Mouse (Mus musculus) embryonic facial prominence, embryonic 10.5 days (tissue): ENCODE data around the gene Npw. TPM values are rescaled to one million over a fixed set of nuclear protein-coding genes. Genes with fewer than 3 reads are reported as not detected.

Experiments used
- DNase-seq: peaks from one replicate; pipeline ENCODE4 v3.0.0-alpha.2; 2017; ENCODE audit warnings: low spot score
- H3K27ac ChIP-seq: fragments of 300-500 bp; sonication (generic); replicated peaks from 2 replicates; pipeline ENCODE4 v1.5.1; 2016; ENCODE audit warnings: mild to moderate bottlenecking
- H3K27me3 ChIP-seq: fragments of 300-500 bp; sonication (generic); replicated peaks from 2 replicates; pipeline ENCODE4 v1.6.1; 2016; ENCODE audit warnings: low read depth, mild to moderate bottlenecking; ENCODE audit not compliant: poor library complexity, severe bottlenecking
- H3K36me3 ChIP-seq: fragments of 300-500 bp; sonication (generic); replicated peaks from 2 replicates; pipeline ENCODE4 v1.6.1; 2016; ENCODE audit warnings: mild to moderate bottlenecking, moderate library complexity
- H3K4me1 ChIP-seq: fragments of 300-500 bp; sonication (generic); 2 replicates; pipeline ENCODE4 v1.6.1; 2016
- H3K4me3 ChIP-seq: fragments of 300-500 bp; sonication (generic); 2 replicates; pipeline ENCODE4 v1.5.1; 2016; ENCODE audit warnings: mild to moderate bottlenecking, moderate library complexity
- H3K9me3 ChIP-seq: fragments of 300-500 bp; sonication (generic); 2 replicates; pipeline ENCODE4 v1.6.1; 2016; ENCODE audit warnings: mild to moderate bottlenecking
- WGBS: fragments of 180-500 bp; shearing (Covaris S2); methylation state at CpG from one replicate; pipeline ENCODE4 v1.1.7; 2016; 5-methylcytosine and 5-hydroxymethylcytosine counted together
- polyA plus RNA-seq: library from polyadenylated mRNA; unstranded; fragments of >200 nt; fragmentation: Nextera tagmentation; extraction: Ambion mirVana; gene quantifications from 2 replicates; pipeline ENCODE4 v1.2.1, GENCODE M21; 2016

Gene Npw
- polyA plus RNA-seq, 1 experiment from 2014 or later: not detected

DNA sequence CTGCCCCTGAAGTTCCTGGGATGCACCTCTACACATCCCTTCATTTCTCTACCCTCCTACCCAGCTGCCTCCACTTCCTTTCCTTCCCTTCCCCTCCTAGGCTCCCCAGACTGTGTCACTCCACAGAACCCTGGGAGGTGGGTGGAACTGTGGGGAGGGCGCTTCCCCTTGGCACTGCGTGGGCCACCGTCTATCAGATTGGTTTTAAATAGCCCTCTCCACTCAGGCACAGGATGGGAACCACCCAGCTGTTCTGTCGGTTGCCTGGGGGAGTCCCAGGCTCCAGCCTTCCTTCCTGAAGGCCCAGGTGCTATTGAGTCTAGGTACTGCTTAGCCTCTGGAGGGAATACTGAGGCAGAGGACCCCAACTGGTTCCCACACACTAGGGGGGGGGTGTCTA lies 23.2 kb downstream of the Npw start:
- DNase-seq: no peak
- no peak overlapping the region for H3K27ac ChIP-seq
- peaks cover 52% of the 10 kb centered on the region for H3K4me1 ChIP-seq
- H3K36me3 ChIP-seq: peaks cover 29% of the 10 kb centered on the region
- H3K4me3 ChIP-seq: peak overlapping the region; percentile 16; the same call in 1 of the 2 replicates
- H3K9me3 ChIP-seq: no peaks in the 10 kb centered on the region
- no peaks in the 10 kb centered on the region for H3K27me3 ChIP-seq
- WGBS: 82% methylated on average over 4 of the region's 4 CpGs

DNA sequence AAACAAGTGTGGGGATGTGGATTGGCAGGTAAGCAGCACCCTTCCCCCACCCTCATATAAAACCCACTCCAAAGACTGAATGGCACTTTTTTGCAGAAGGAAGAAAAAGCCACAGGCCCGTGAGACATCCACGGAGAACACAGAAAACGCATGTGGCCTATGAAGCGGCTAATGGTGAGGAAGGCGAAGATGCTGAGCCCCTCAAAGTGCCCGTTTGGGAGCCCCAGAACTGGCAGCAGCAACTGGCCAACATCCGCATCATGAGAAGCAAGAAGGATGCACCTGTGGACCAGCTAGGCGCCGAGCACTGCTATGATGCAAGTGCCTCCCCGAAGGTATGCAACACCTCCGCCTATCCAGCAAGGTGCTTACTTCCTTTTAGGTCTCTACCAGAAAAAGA lies 24.4 kb downstream of the Npw start:
- Histone ChIP-seq H3K4me1 (peaks cover 41% of the 10 kb centered on the region), H3K36me3 (peaks cover 29% of the 10 kb centered on the region), H3K27me3 (no peaks in the 10 kb centered on the region), H3K4me3 (peak overlapping the region; percentile 14; the same call in 1 of the 2 replicates), H3K9me3 (no peaks in the 10 kb centered on the region), H3K27ac (no peak overlapping the region)
- 97% methylated on average over 11 of the region's 11 CpGs for WGBS
- no peak for DNase-seq

DNA sequence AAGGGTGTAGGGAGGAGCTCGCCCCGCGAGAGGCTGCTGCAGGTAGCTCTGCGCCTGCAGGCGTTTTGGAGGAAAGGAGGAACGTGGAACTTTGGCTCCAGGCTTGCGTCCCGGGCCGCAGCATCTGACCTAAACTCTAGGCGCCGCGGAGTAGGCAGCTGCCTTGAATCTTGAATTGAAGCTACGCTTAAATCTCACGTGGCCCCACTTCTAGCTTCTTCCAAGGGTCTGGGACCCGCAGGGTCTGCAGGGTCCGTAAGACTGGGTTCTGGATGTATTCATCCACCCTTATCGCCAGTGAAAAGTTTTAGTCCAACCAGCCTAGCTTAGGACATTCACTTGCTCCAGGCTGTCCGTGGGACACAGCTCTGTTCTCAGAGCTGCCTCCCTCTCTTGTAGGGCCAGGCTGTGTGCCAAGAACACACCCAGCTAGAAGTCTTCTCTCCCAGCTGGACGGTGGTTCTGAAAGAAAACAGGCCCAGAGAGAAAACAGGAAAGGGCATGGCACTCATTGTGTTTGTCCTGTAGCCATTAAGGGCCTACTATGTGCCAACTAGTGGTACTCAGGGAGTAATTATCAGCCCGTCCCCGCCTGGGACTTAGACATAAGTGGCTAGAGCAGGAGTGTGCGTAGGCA lies 25.3 kb downstream of the Npw start:
- no peaks in the 10 kb centered on the region for H3K9me3 ChIP-seq
- H3K4me3 ChIP-seq: peak overlapping the region; percentile 84
- DNase-seq: no peak
- WGBS: 14% methylated on average over 22 of the region's 22 CpGs
- peaks cover 33% of the 10 kb centered on the region for H3K4me1 ChIP-seq
- no peaks in the 10 kb centered on the region for H3K27me3 ChIP-seq
- peaks cover 30% of the 10 kb centered on the region for H3K36me3 ChIP-seq
- H3K27ac ChIP-seq: peak overlapping the region; percentile 91

DNA sequence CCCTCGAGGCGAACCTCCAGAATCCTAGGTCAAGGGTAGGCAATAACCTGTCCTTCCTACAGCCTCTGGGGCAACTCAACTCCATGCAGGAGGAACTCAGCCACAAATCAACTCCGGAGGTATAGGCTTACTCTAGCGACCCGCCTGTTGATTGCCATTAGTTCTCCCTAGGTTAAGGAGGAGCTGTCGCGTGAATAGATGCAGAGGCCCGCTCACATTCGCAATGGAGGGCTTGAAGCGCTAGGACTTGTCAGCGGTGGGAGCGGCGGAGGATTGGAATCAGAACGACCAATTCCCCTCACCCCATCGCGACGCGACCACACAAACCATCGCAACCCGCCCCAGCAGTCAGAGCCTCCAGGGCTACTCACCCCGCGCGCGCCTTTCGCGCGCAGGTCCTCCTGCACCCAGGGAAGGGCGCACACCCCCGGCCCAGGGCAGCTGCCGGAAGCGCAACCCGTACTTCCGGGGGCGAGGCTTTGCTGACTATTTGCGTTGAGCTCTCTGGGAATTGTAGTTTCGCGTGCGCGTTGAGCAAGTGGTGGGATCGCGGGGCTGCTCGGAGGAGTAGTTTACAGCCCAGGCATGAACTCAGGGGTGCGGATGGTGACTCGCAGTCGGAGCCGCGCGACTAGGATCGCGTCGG lies 26.0 kb downstream of the Npw start, which contains the start of the genes Tsc2 and Nthl1:
Gene Tsc2, minus strand, starts transcription at position 464 of the 646 bp plus-strand sequence.
Gene Nthl1, plus strand, starts transcription at position 514 of the 646 bp plus-strand sequence.
- peak within 1 kb of the TSS; percentile 91 for H3K27ac ChIP-seq
- H3K9me3 ChIP-seq: no peaks in the 10 kb centered on the region
- H3K36me3 ChIP-seq: peaks cover 36% of the 10 kb centered on the region
- H3K27me3 ChIP-seq: no peaks in the 10 kb centered on the region
- 2% methylated on average over 51 of the region's 51 CpGs for WGBS
- peak; percentile 93 for DNase-seq
- H3K4me3 ChIP-seq: peak within 1 kb of the TSS; percentile 84
- H3K4me1 ChIP-seq: peaks cover 31% of the 10 kb centered on the region

DNA sequence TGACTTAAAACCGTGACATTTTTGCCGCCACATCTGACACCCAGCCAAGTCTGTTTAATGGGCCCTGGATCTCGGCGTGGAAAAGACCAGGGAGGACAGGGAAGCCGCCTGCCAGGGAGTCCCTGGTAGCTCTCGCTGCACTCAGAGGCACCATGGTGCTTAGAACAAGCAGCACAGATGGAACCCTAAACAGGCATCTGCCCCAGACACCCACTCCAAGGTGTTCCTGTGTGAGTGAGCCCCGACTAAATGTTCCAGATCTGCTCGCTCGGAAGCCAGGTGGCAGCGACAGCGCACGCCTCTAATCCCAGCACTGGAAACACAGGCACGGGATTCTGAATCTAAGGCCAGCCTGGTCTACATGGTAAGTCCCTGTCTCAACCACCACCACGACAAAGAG lies 28.2 kb downstream of the Npw start:
- H3K36me3 ChIP-seq: peaks cover 58% of the 10 kb centered on the region
- H3K9me3 ChIP-seq: no peaks in the 10 kb centered on the region
- 88% methylated on average over 14 of the region's 14 CpGs for WGBS

DNA sequence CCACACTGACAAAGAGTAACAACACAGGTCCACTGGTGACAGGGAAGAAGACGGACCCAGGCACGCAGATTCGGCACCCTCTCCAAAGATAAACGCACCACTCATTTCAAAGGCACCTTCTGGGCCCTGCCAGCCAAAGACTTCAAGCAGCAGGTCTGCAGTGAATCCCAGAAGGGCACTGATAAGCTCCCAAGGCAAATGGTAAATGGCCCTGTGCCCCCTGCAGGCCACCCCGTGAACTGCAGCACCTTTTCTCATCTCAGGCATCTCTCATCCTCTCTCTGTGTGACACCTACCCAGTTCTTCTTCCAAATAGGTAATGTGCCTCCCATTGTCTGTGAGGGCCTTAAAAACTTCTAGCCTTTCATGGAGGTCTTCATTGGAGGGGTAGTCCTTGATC lies 29.6 kb downstream of the Npw start:
- H3K36me3 ChIP-seq: peaks cover 73% of the 10 kb centered on the region
- no peaks in the 10 kb centered on the region for H3K9me3 ChIP-seq
- H3K27ac ChIP-seq: no peak overlapping the region
- H3K4me3 ChIP-seq: no peak overlapping the region
- H3K4me1 ChIP-seq: peaks cover 22% of the 10 kb centered on the region
- no peaks in the 10 kb centered on the region for H3K27me3 ChIP-seq
- DNase-seq: peak; percentile 81
- 52% methylated on average over 5 of the region's 5 CpGs for WGBS

More for the DNA sequence above, 28.2 kb downstream of the Npw start:
- Histone ChIP-seq H3K27me3 (no peaks in the 10 kb centered on the region), H3K4me1 (peaks cover 22% of the 10 kb centered on the region), H3K27ac (no peak overlapping the region), H3K4me3 (0 out of 2 replicates have a peak overlapping the region, but pooled peaks have one; percentile 9)
- DNase-seq: no peak

DNA sequence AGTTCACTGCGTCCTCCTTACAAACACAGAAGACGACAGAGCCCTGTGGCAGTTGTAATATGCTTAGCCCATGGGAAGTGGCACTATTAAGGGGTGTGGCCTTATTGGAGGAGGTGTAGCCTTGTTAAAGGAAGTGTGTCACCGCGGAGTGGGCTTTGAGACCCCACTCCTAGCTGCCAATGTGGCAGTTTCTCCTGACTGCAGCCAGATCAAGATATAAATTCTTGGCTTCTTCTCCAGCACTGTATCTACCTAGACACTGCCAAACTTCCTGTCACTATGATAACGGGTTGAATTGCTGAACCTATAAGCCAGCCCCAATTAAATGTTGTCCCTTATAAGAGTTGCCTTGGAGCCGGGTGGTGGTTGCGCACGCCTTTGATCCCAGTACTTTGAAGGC lies 32.8 kb downstream of the Npw start:
- Histone ChIP-seq H3K4me3 (no peak overlapping the region), H3K36me3 (peaks cover 100% of the 10 kb centered on the region), H3K27ac (no peak overlapping the region), H3K9me3 (no peaks in the 10 kb centered on the region), H3K4me1 (no peaks in the 10 kb centered on the region), H3K27me3 (no peaks in the 10 kb centered on the region)
- DNase-seq: no peak
- WGBS: 94% methylated on average over 8 of the region's 8 CpGs

DNA sequence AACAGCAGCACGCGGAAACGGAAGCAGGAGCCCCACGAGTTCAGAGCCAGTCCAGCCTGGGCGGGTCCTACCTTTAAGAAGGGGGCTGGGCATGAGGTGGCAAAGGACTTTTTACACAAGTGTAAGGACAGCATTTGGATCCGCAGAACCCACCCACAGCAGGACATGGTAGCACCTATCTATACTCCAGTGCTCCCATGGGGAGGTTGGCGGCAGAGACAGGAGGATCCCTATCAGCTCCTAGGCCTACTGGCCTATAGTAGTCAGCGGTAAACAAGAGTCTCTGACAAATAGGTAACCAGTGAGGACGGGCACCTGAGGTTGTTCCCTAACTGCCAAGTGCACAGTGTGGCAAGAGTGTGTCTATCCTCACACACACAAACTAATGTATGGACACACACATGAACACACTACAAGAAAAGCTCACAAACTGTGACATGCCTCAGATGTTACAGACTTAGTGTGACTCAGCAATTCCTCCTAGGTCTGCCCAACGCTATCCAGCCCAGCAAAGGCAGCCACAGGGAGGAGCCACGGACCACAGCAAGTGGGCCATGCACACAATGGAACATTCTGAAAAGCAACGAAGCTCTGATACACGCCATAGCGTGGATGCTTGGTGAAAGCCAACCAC lies 40.6 kb downstream of the Npw start:
- DNase-seq: no peak
- Histone ChIP-seq H3K27me3 (no peaks in the 10 kb centered on the region), H3K27ac (no peak overlapping the region), H3K36me3 (peaks cover 95% of the 10 kb centered on the region), H3K9me3 (no peaks in the 10 kb centered on the region), H3K4me1 (no peaks in the 10 kb centered on the region), H3K4me3 (no peak overlapping the region)
- 93% methylated on average over 14 of the region's 14 CpGs for WGBS

DNA sequence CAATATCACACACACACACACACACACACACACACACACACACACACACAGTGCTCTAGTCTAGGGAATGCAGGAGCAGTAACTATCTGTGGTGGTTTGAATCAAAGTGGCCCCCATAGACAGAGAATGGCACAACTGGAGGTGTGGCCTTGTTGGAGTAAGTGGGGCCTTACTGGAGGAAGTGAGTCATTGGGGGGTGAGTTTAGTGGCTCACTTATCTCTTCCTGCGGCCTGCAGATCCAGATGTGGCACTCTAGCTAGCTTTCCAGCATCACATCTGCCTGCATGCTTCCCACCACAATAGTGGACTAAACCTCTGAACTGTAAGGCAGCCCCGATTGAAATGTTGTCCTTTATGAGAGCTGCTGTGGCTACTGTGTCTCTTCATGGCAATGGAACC lies 47.5 kb downstream of the Npw start:
- Histone ChIP-seq H3K27ac (no peak overlapping the region), H3K9me3 (no peaks in the 10 kb centered on the region), H3K36me3 (peaks cover 81% of the 10 kb centered on the region), H3K4me3 (no peak overlapping the region), H3K4me1 (no peaks in the 10 kb centered on the region), H3K27me3 (no peaks in the 10 kb centered on the region)
- DNase-seq: no peak
- WGBS: 88% methylated on average over 2 of the region's 2 CpGs

DNA sequence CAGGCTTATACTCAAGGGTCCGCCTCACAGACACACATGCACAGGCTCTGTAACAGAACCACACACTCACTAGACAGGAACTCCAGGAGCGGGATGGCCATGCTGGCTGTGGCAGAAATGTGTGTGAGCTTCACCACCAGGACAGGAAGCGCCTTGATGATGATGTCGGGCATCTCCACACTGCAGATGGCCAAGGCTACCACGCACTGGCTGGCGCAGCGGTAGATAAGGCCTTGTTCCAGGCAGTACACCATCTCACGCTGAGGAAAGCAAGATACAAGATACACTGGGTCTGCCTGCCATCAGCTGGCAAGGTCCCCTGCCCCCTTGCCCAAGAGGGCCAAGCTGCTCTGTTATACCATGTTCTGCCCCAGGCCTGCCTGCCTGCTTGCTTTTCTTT lies 49.4 kb downstream of the Npw start:
- WGBS: 93% methylated on average over 8 of the region's 8 CpGs
- no peak for DNase-seq
- Histone ChIP-seq H3K9me3 (no peaks in the 10 kb centered on the region), H3K4me1 (no peaks in the 10 kb centered on the region), H3K4me3 (no peak overlapping the region), H3K36me3 (peaks cover 81% of the 10 kb centered on the region), H3K27ac (no peak overlapping the region), H3K27me3 (no peaks in the 10 kb centered on the region)

DNA sequence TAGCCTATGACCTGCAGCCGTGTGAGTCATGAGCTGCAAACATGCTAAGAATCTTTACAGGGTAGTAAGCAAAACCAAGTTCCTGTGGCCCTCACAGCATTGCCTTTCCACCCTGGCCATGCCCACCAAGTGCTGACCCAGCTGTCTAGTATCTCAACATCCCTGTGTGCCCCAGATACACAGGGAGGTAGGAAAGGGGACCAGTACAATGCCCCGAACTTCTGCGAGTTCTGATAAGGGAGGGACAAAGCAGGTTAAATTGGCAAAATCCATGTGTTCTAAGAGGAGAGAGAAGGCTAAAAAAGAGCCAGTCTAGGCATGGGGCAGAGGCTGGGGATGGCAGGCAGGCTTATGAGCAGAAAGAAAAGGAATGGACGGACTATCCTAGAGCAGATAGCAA lies 49.9 kb downstream of the Npw start:
- Histone ChIP-seq H3K27me3 (no peaks in the 10 kb centered on the region), H3K4me3 (no peak overlapping the region), H3K9me3 (no peaks in the 10 kb centered on the region), H3K36me3 (peaks cover 81% of the 10 kb centered on the region), H3K4me1 (no peaks in the 10 kb centered on the region), H3K27ac (no peak overlapping the region)
- 94% methylated on average over 4 of the region's 4 CpGs for WGBS
- DNase-seq: no peak
